ENCODE assay signal across 8 mouse cellular contexts in genomic region chr7:4865579-4866493, GRCm38 (mm10). TPM values are rescaled to one million over a fixed set of nuclear protein-coding genes. Genes with fewer than 3 reads are reported as not detected.
DNase-seq lines count a peak whose midpoint lies in the region; ATAC-seq and TF ChIP-seq lines count a peak whose summit lies in the region.

No protein-coding gene starts in this region.

- peaks cover 29% of the 10 kb centered on the region for H3K4me1 ChIP-seq in G1E (ENCODE audit: insufficient read depth, low read depth, low read length)
- peaks cover 14% of the 10 kb centered on the region for H3K4me1 ChIP-seq in forebrain, embryonic 16.5 days (replicated peaks; ENCODE audit: control insufficient read depth, insufficient read depth, low read length)
- H3K4me1 ChIP-seq in lung, embryonic 14.5 days (ENCODE audit: insufficient read depth), result 0 out of 2 replicates have a peak, but pooled peaks cover 3% of the 10 kb centered on the region
- peaks cover 2% of the 10 kb centered on the region; the same call in 1 of the 2 replicates for H3K4me1 ChIP-seq in olfactory bulb, adult 2 months (ENCODE audit: control insufficient read depth, insufficient read depth, low read length)
- H3K4me1 ChIP-seq in thymus, adult 2 months (replicated peaks; ENCODE audit: control insufficient read depth, insufficient read depth, low read length), result peaks cover 12% of the 10 kb centered on the region

- WGBS in forebrain, embryonic 16.5 days, result 3% methylated on average over 40 of the region's 40 CpGs
- 4% methylated on average over 40 of the region's 40 CpGs for WGBS in lung, embryonic 14.5 days
- 3% methylated on average over 40 of the region's 40 CpGs for WGBS in olfactory bulb, adult 2 months
- 5% methylated on average over 40 of the region's 40 CpGs for WGBS in thymus, adult 2 months

- H3K9me3 ChIP-seq in G1E (replicated peaks), result no peaks in the 10 kb centered on the region
- H3K9me3 ChIP-seq in forebrain, embryonic 16.5 days (ENCODE audit: control insufficient read depth, low read length), result no peaks in the 10 kb centered on the region
- H3K9me3 ChIP-seq in lung, embryonic 14.5 days (ENCODE audit: low read depth, low read length), result no peaks in the 10 kb centered on the region

- peak; percentile 85 for TF ChIP-seq POLR2A in olfactory bulb, adult 2 months (IDR thresholded peaks at IDR 0.05; ENCODE audit: insufficient read depth, low read depth, low read length)
- TF ChIP-seq POLR2A in thymus, adult 2 months (IDR thresholded peaks at IDR 0.05; ENCODE audit: control insufficient read depth, extremely low read depth, insufficient read depth, low read length, poor library complexity), result peak; percentile 88

- H3K9ac ChIP-seq in forebrain, embryonic 16.5 days (replicated peaks; ENCODE audit: low read depth, low read length), result peak overlapping the region; percentile 79
- H3K9ac ChIP-seq in lung, embryonic 14.5 days, result peak overlapping the region; percentile 66

- DNase-seq in G1E (ENCODE audit: low spot score), result peak; percentile 96
- peak; percentile 94 to 99 for DNase-seq in cerebellum, adult 18-20 months
- peak; percentile 97 to 98 for DNase-seq in heart, postnatal 36 days
- DNase-seq in layer of hippocampus, adult 2 months (ENCODE audit: low spot score in 2 of 2), result peak; percentile 95 to 98
- peak; percentile 99 for DNase-seq in lung, embryonic 14.5 days
- DNase-seq in thymus, adult 2 months, result peak; percentile 97

- intact Hi-C loops in heart, postnatal 36 days (cut with DNase I), result loop anchor here (2.0 to 10.0 kb wide), 3 partner anchors 53 to 189 kb away; partner anchors contain the start of genes Ube2s and Zfp580

- no peak for TF ChIP-seq CTCF in G1E (IDR thresholded peaks at IDR 0.05; ENCODE audit: low read depth, low read length)
- no peak for TF ChIP-seq CTCF in layer of hippocampus, adult 2 months (conservative IDR thresholded peaks at IDR 0.05)
- no peak for TF ChIP-seq CTCF in lung, embryonic 14.5 days (IDR thresholded peaks at IDR 0.05; ENCODE audit: low read depth)
- TF ChIP-seq CTCF in olfactory bulb, adult 2 months (IDR thresholded peaks at IDR 0.05; ENCODE audit: insufficient read depth, low read depth, low read length), result no peak
- TF ChIP-seq CTCF in thymus, adult 2 months (IDR thresholded peaks at IDR 0.05; ENCODE audit: borderline replicate concordance, control insufficient read depth, extremely low read depth, insufficient read depth, low read length, poor library complexity), result 0 out of 2 replicates have a peak, but pooled peaks have one; percentile 39

- H3K36me3 ChIP-seq in G1E (replicated peaks), result no peaks in the 10 kb centered on the region
- H3K36me3 ChIP-seq in forebrain, embryonic 16.5 days (ENCODE audit: control insufficient read depth, insufficient read depth), result no peaks in the 10 kb centered on the region
- no peaks in the 10 kb centered on the region for H3K36me3 ChIP-seq in lung, embryonic 14.5 days (ENCODE audit: insufficient read depth)
- no peaks in the 10 kb centered on the region for H3K36me3 ChIP-seq in thymus, adult 2 months (ENCODE audit: control insufficient read depth, insufficient read depth, low read length)

- H3K27me3 ChIP-seq in G1E (ENCODE audit: insufficient read depth, low read length), result peaks cover 6% of the 10 kb centered on the region; the same call in 1 of the 2 replicates
- no peaks in the 10 kb centered on the region for H3K27me3 ChIP-seq in forebrain, embryonic 16.5 days (replicated peaks; ENCODE audit: control insufficient read depth, insufficient read depth, low read length)
- H3K27me3 ChIP-seq in lung, embryonic 14.5 days (ENCODE audit: insufficient read depth, low read length), result no peaks in the 10 kb centered on the region
- H3K27me3 ChIP-seq in thymus, adult 2 months (ENCODE audit: control insufficient read depth, insufficient read depth, low read length), result no peaks in the 10 kb centered on the region

- peak overlapping the region; percentile 75 for H3K4me3 ChIP-seq in G1E (ENCODE audit: low read depth, low read length)
- H3K4me3 ChIP-seq in forebrain, embryonic 16.5 days (replicated peaks; ENCODE audit: low read length), result peak overlapping the region; percentile 80
- H3K4me3 ChIP-seq in layer of hippocampus, adult 2 months, result peak overlapping the region; percentile 84
- peak overlapping the region; percentile 51 for H3K4me3 ChIP-seq in lung, embryonic 14.5 days (ENCODE audit: low read depth, low read length)
- H3K4me3 ChIP-seq in olfactory bulb, adult 2 months (ENCODE audit: insufficient read depth, low read depth, low read length), result peak overlapping the region; percentile 89
- peak overlapping the region; percentile 90 for H3K4me3 ChIP-seq in thymus, adult 2 months (ENCODE audit: control insufficient read depth, insufficient read depth, low read length)

- ATAC-seq in G1E (ENCODE audit: extremely low read depth, insufficient number of reproducible peaks, low FRiP score, poor library complexity, severe bottlenecking), result peak; percentile 99
- ATAC-seq in forebrain, embryonic 16.5 days, result peak; percentile 100
- peak; percentile 100 for ATAC-seq in lung, embryonic 14.5 days (ENCODE audit: insufficient read depth)

- H3K4me2 ChIP-seq in forebrain, embryonic 16.5 days (ENCODE audit: low read length), result peak overlapping the region; percentile 78
- peak overlapping the region; percentile 63 for H3K4me2 ChIP-seq in lung, embryonic 14.5 days

- H3K27ac ChIP-seq in forebrain, embryonic 16.5 days (ENCODE audit: low read length), result peak overlapping the region; percentile 74
- peak overlapping the region; percentile 94 for H3K27ac ChIP-seq in layer of hippocampus, adult 2 months
- peak overlapping the region; percentile 67; the same call in 1 of the 2 replicates for H3K27ac ChIP-seq in lung, embryonic 14.5 days (ENCODE audit: low read depth)
- peak overlapping the region; percentile 78 for H3K27ac ChIP-seq in olfactory bulb, adult 2 months (ENCODE audit: insufficient read depth, low read depth, low read length)
- peak overlapping the region; percentile 86 for H3K27ac ChIP-seq in thymus, adult 2 months (ENCODE audit: control insufficient read depth, insufficient read depth, low read length)

RNA-seq across cellular contexts. Expression of gene Isoc2b, which starts 4.2 kb away (rescaled TPM):
- total RNA-seq in G1E (2014; fragmentation: Nextera tagmentation), result 7.6 and 9.1 TPM in 2 replicates
- total RNA-seq in G1E (2017), result 34.4 and 40.1 TPM in 2 replicates
- 5.3 and 8.1 TPM in 2 replicates for polyA plus RNA-seq in G1E (2012)
- polyA plus RNA-seq in forebrain, embryonic 16.5 days (2015; fragmentation: Nextera tagmentation; extraction: Ambion mirVana), result 3.2 and 4.3 TPM in 2 replicates
- total RNA-seq in heart, postnatal 36 days (2021), result 1 to 10 TPM; 3.9 to 4.6 TPM
- 1 to 10 TPM; 4.7 to 5.6 TPM for total RNA-seq in layer of hippocampus, adult 2 months (2021)
- polyA plus RNA-seq in lung, embryonic 14.5 days (2014; fragmentation: Nextera tagmentation; extraction: Ambion mirVana), result 5.8 and 6.1 TPM in 2 replicates
- not detected in 2 replicates for polyA plus RNA-seq in olfactory bulb, adult 2 months (2012; ENCODE audit: insufficient read depth, insufficient read length, low replicate concordance, missing spikeins)
- polyA plus RNA-seq in thymus, adult 2 months (2012; rRNA removed), result 21.8 and 23.6 TPM in 2 replicates

RNA-seq across cellular contexts. Expression of gene Isoc2a, which starts 11.1 kb away (rescaled TPM):
- total RNA-seq in G1E (2014; fragmentation: Nextera tagmentation) (1.9 and 3.4 TPM in 2 replicates), G1E (2017) (7.5 and 10.4 TPM in 2 replicates)
- 6.3 and 16.2 TPM in 2 replicates for polyA plus RNA-seq in G1E (2012)
- 0.52 and 0.92 TPM in 2 replicates for polyA plus RNA-seq in forebrain, embryonic 16.5 days (2015; fragmentation: Nextera tagmentation; extraction: Ambion mirVana)
- 10 to 100 TPM; 45.4 to 48.8 TPM for total RNA-seq in heart, postnatal 36 days (2021)
- total RNA-seq in layer of hippocampus, adult 2 months (2021), result 10 to 100 TPM; 13.0 to 13.4 TPM
- polyA plus RNA-seq in lung, embryonic 14.5 days (2014; fragmentation: Nextera tagmentation; extraction: Ambion mirVana), result 0.88 and 0.91 TPM in 2 replicates
- not detected in 2 replicates for polyA plus RNA-seq in olfactory bulb, adult 2 months (2012; ENCODE audit: insufficient read depth, insufficient read length, low replicate concordance, missing spikeins)
- 20.3 and 20.5 TPM in 2 replicates for polyA plus RNA-seq in thymus, adult 2 months (2012; rRNA removed)

RNA-seq across cellular contexts. Expression of gene Shisa7, which starts 21.3 kb away (rescaled TPM):
- total RNA-seq in G1E (2014; fragmentation: Nextera tagmentation), result not detected in 2 replicates
- total RNA-seq in G1E (2017), result 0.06 and 0.22 TPM in 2 replicates
- not detected in 2 replicates for polyA plus RNA-seq in G1E (2012)
- polyA plus RNA-seq in forebrain, embryonic 16.5 days (2015; fragmentation: Nextera tagmentation; extraction: Ambion mirVana), result 8.7 and 13.2 TPM in 2 replicates
- not detected for total RNA-seq in heart, postnatal 36 days (2021)
- total RNA-seq in layer of hippocampus, adult 2 months (2021), result 100 to 1,000 TPM; 172 to 204 TPM
- 1.1 and 1.3 TPM in 2 replicates for polyA plus RNA-seq in lung, embryonic 14.5 days (2014; fragmentation: Nextera tagmentation; extraction: Ambion mirVana)
- 146 TPM in 1 of 2 replicates, not detected in the other for polyA plus RNA-seq in olfactory bulb, adult 2 months (2012; ENCODE audit: insufficient read depth, insufficient read length, low replicate concordance, missing spikeins)
- polyA plus RNA-seq in thymus, adult 2 months (2012; rRNA removed), result 0.48 and 0.74 TPM in 2 replicates

RNA-seq across cellular contexts. Expression of gene Gm36210, which starts 40.5 kb away (rescaled TPM):
- not detected in 2 replicates for total RNA-seq in G1E (2014; fragmentation: Nextera tagmentation)
- total RNA-seq in G1E (2017), result not detected in 2 replicates
- polyA plus RNA-seq in G1E (2012), result not detected in 2 replicates
- 0.25 and 0.60 TPM in 2 replicates for polyA plus RNA-seq in forebrain, embryonic 16.5 days (2015; fragmentation: Nextera tagmentation; extraction: Ambion mirVana)
- not detected for total RNA-seq in heart, postnatal 36 days (2021)
- under 1 TPM in 1 of 2 experiments, not detected in 1; 0.28 TPM for total RNA-seq in layer of hippocampus, adult 2 months (2021)
- polyA plus RNA-seq in lung, embryonic 14.5 days (2014; fragmentation: Nextera tagmentation; extraction: Ambion mirVana), result not detected in 2 replicates
- polyA plus RNA-seq in olfactory bulb, adult 2 months (2012; ENCODE audit: insufficient read depth, insufficient read length, low replicate concordance, missing spikeins), result not detected in 2 replicates
- 0.15 and 0.17 TPM in 2 replicates for polyA plus RNA-seq in thymus, adult 2 months (2012; rRNA removed)

RNA-seq across cellular contexts. Expression of gene Zfp628, which starts 49.2 kb away (rescaled TPM):
- total RNA-seq in G1E (2014; fragmentation: Nextera tagmentation), result 13.9 and 15.2 TPM in 2 replicates
- total RNA-seq in G1E (2017), result 1.6 and 1.8 TPM in 2 replicates
- 35.7 and 39.5 TPM in 2 replicates for polyA plus RNA-seq in G1E (2012)
- polyA plus RNA-seq in forebrain, embryonic 16.5 days (2015; fragmentation: Nextera tagmentation; extraction: Ambion mirVana), result 3.4 and 3.9 TPM in 2 replicates
- total RNA-seq in heart, postnatal 36 days (2021), result 1 to 10 TPM; 7.2 to 9.2 TPM
- 10 to 100 TPM; 15.0 to 15.8 TPM for total RNA-seq in layer of hippocampus, adult 2 months (2021)
- 4.2 and 4.3 TPM in 2 replicates for polyA plus RNA-seq in lung, embryonic 14.5 days (2014; fragmentation: Nextera tagmentation; extraction: Ambion mirVana)
- polyA plus RNA-seq in olfactory bulb, adult 2 months (2012; ENCODE audit: insufficient read depth, insufficient read length, low replicate concordance, missing spikeins), result not detected in 2 replicates
- polyA plus RNA-seq in thymus, adult 2 months (2012; rRNA removed), result 40.2 and 51.2 TPM in 2 replicates

Comparison
In these comparisons a context has a peak if more than half of its experiments do, and no peak if none do; other contexts are left out.
1. Peak in every context shown above with its lines: DNase-seq, ATAC-seq, H3K4me3 ChIP-seq and H3K27ac ChIP-seq.